Mouse (Mus musculus): ENCODE measurements around the gene Iscu.
"Not testable (repeated sequence)": the region's sequence is repeated elsewhere in the genome, so short reads cannot be mapped to it uniquely, and the experiment has no call there.

The Iscu gene

GRCm38 (mm10) chr5:113789075-113789788 is 16.7 kb downstream of the Iscu start:
- DNase-seq: no peak

GRCm38 (mm10) chr5:113790453-113791196 is 18.1 kb downstream of the Iscu start:
- DNase-seq: no peak

- no peak for DNase-seq
These were observed 18.9 kb downstream of the Iscu start for GRCm38 (mm10) chr5:113791197-113792095.

GRCm38 (mm10) chr5:113796401-113797148 is 24.0 kb downstream of the Iscu start:
- DNase-seq: no peak

GRCm38 (mm10) chr5:113797149-113797882 is 24.8 kb downstream of the Iscu start:
- no peak for DNase-seq

- DNase-seq: no peak
These were observed 26.0 kb downstream of the Iscu start for GRCm38 (mm10) chr5:113798525-113798924.

GRCm38 (mm10) chr5:113799691-113800090 is 27.1 kb downstream of the Iscu start:
- no peak for DNase-seq

GRCm38 (mm10) chr5:113800280-113800679 is 27.7 kb downstream of the Iscu start, which contains the start of gene Tmem119:
TSS of gene Tmem119 (minus strand) at chr5:113800516.
- no peak for DNase-seq

GRCm38 (mm10) chr5:113804395-113804966 is 31.9 kb downstream of the Iscu start:
- DNase-seq: no peak

GRCm38 (mm10) chr5:113805301-113805700 is 32.8 kb downstream of the Iscu start:
- DNase-seq: no peak

- no peak for DNase-seq
These were observed 33.9 kb downstream of the Iscu start for GRCm38 (mm10) chr5:113806414-113806813.

- no peak for DNase-seq
These were observed 35.2 kb downstream of the Iscu start for GRCm38 (mm10) chr5:113807712-113808111.

GRCm38 (mm10) chr5:113808177-113808576 is 35.6 kb downstream of the Iscu start:
- DNase-seq: no peak

- no peak for DNase-seq
These were observed 37.6 kb downstream of the Iscu start for GRCm38 (mm10) chr5:113810111-113810510.

GRCm38 (mm10) chr5:113811824-113812420 is 39.4 kb downstream of the Iscu start:
- DNase-seq: not testable (repeated sequence)

- no peak for DNase-seq
These were observed 40.1 kb downstream of the Iscu start for GRCm38 (mm10) chr5:113812638-113813037.

GRCm38 (mm10) chr5:113813608-113814007 is 41.1 kb downstream of the Iscu start:
- no peak for DNase-seq

- no peak for DNase-seq
These were observed 41.8 kb downstream of the Iscu start for GRCm38 (mm10) chr5:113814111-113815040.

- DNase-seq: no peak
These were observed 42.5 kb downstream of the Iscu start for GRCm38 (mm10) chr5:113815041-113815389.
